Mouse (Mus musculus) neural tube, embryonic 13.5 days (tissue): ENCODE measurements around the gene Fzr1. TPM values are rescaled to one million over a fixed set of nuclear protein-coding genes. Genes with fewer than 3 reads are reported as not detected.

Experiments
- ATAC-seq: fragments of 200-750 bp; cut with Nextera tagmentation; 2 replicates; pipeline ENCODE4 v1.8.0; 2017; ENCODE audit warnings: low read depth, mild to moderate bottlenecking, moderate TSS enrichment, moderate library complexity
- H3K27ac ChIP-seq: fragments of 300-500 bp; sonication (generic); replicated peaks from 2 replicates; pipeline ENCODE4 v1.5.1; 2015; ENCODE audit warnings: moderate library complexity, mild to moderate bottlenecking, inconsistent platforms
- H3K27me3 ChIP-seq: fragments of 300-500 bp; sonication (generic); 2 replicates; pipeline ENCODE4 v1.6.1; 2015; ENCODE audit warnings: mild to moderate bottlenecking, inconsistent platforms
- H3K36me3 ChIP-seq: fragments of 300-500 bp; sonication (generic); 2 replicates; pipeline ENCODE4 v1.6.1; 2015; ENCODE audit warnings: mild to moderate bottlenecking, inconsistent platforms
- H3K4me1 ChIP-seq: fragments of 300-500 bp; sonication (generic); replicated peaks from 2 replicates; pipeline ENCODE4 v1.6.1; 2015; ENCODE audit warnings: inconsistent platforms
- H3K4me2 ChIP-seq: fragments of 300-500 bp; sonication (generic); 2 replicates; pipeline ENCODE4 v1.6.1; 2015; ENCODE audit warnings: inconsistent platforms, mild to moderate bottlenecking, moderate library complexity
- H3K4me3 ChIP-seq: fragments of 300-500 bp; sonication (generic); 2 replicates; pipeline ENCODE4 v1.5.1; 2015; ENCODE audit warnings: mild to moderate bottlenecking, inconsistent platforms
- H3K9ac ChIP-seq: fragments of 300-500 bp; sonication (generic); 2 replicates; pipeline ENCODE4 v1.6.1; 2015; ENCODE audit warnings: moderate library complexity, mild to moderate bottlenecking, inconsistent platforms
- H3K9me3 ChIP-seq: fragments of 300-500 bp; sonication (generic); 2 replicates; pipeline ENCODE4 v1.6.1; 2016; ENCODE audit warnings: inconsistent platforms
- WGBS: fragments of 180-500 bp; shearing (Covaris S2); methylation state at CpG from one replicate; pipeline ENCODE4 v1.1.7; 2015; 5-methylcytosine and 5-hydroxymethylcytosine counted together
- polyA plus RNA-seq: library from polyadenylated mRNA; unstranded; fragments of >200 nt; fragmentation: Nextera tagmentation; extraction: Ambion mirVana; gene quantifications from 2 replicates; pipeline ENCODE4 v1.2.1, GENCODE M21; 2015

The Fzr1 gene
- polyA plus RNA-seq, 1 experiment from 2014 or later, result 112 TPM

GRCm38 (mm10) chr10:81406504-81407440 is 28.5 kb upstream of the Fzr1 start:
- 21% methylated on average over 24 of the region's 24 CpGs for WGBS
- Histone ChIP-seq H3K27me3 (peaks cover 22% of the 10 kb centered on the region), H3K9me3 (no peaks in the 10 kb centered on the region), H3K4me1 (peaks cover 87% of the 10 kb centered on the region), H3K27ac (peak overlapping the region; percentile 67), H3K4me3 (peak overlapping the region; percentile 27), H3K36me3 (peaks cover 42% of the 10 kb centered on the region), H3K4me2 (peak overlapping the region; percentile 49), H3K9ac (peak overlapping the region; percentile 61)
- no peak for ATAC-seq

GRCm38 (mm10) chr10:81405588-81406201 is 27.4 kb upstream of the Fzr1 start:
- Histone ChIP-seq H3K27me3 (peaks cover 22% of the 10 kb centered on the region), H3K36me3 (peaks cover 43% of the 10 kb centered on the region), H3K4me1 (peaks cover 87% of the 10 kb centered on the region), H3K9me3 (no peaks in the 10 kb centered on the region), H3K27ac (peak overlapping the region; percentile 67; the same call in 1 of the 2 replicates), H3K4me2 (peak overlapping the region; percentile 49; the same call in 1 of the 2 replicates), H3K9ac (no peak overlapping the region), H3K4me3 (no peak overlapping the region)
- ATAC-seq, result no peak
- 42% methylated on average over 13 of the region's 13 CpGs for WGBS

- H3K9ac ChIP-seq, result 0 out of 2 replicates have a peak overlapping the region, but pooled peaks have one; percentile 26
- peaks cover 24% of the 10 kb centered on the region for H3K27me3 ChIP-seq
- 54% methylated on average over 17 of the region's 18 CpGs for WGBS
- no peak overlapping the region for H3K4me2 ChIP-seq
- no peak overlapping the region for H3K4me3 ChIP-seq
- peaks cover 87% of the 10 kb centered on the region for H3K4me1 ChIP-seq
- no peak overlapping the region; the same call in 1 of the 2 replicates for H3K27ac ChIP-seq
- H3K9me3 ChIP-seq, result no peaks in the 10 kb centered on the region
- ATAC-seq, result no peak
- peaks cover 53% of the 10 kb centered on the region for H3K36me3 ChIP-seq
These were observed 26.4 kb upstream of the Fzr1 start for GRCm38 (mm10) chr10:81404720-81405119.

- Histone ChIP-seq H3K4me2 (no peak overlapping the region), H3K9me3 (no peaks in the 10 kb centered on the region), H3K27ac (peak overlapping the region; percentile 95; the same call in 1 of the 2 replicates), H3K4me3 (no peak overlapping the region), H3K4me1 (peaks cover 86% of the 10 kb centered on the region), H3K9ac (no peak overlapping the region), H3K36me3 (peaks cover 59% of the 10 kb centered on the region), H3K27me3 (peaks cover 25% of the 10 kb centered on the region)
- ATAC-seq, result no peak
- WGBS, result 15% methylated on average over 9 of the region's 9 CpGs
These were observed 25.8 kb upstream of the Fzr1 start for GRCm38 (mm10) chr10:81404082-81404481.

- Histone ChIP-seq H3K9me3 (no peaks in the 10 kb centered on the region), H3K4me3 (no peak overlapping the region), H3K4me2 (no peak overlapping the region), H3K36me3 (peaks cover 59% of the 10 kb centered on the region), H3K4me1 (peaks cover 81% of the 10 kb centered on the region), H3K9ac (peak overlapping the region; percentile 55), H3K27ac (peak overlapping the region; percentile 95), H3K27me3 (peaks cover 24% of the 10 kb centered on the region)
- no peak for ATAC-seq
- WGBS, result 31% methylated on average over 10 of the region's 10 CpGs
These were observed 25.2 kb upstream of the Fzr1 start for GRCm38 (mm10) chr10:81403511-81403910.

GRCm38 (mm10) chr10:81402227-81402765 is 24.0 kb upstream of the Fzr1 start:
- H3K4me2 ChIP-seq, result peak overlapping the region; percentile 39
- peak overlapping the region; percentile 55 for H3K9ac ChIP-seq
- H3K4me3 ChIP-seq, result no peak overlapping the region; the same call in 1 of the 2 replicates
- 15% methylated on average over 7 of the region's 7 CpGs for WGBS
- H3K36me3 ChIP-seq, result peaks cover 58% of the 10 kb centered on the region
- H3K27me3 ChIP-seq, result peaks cover 13% of the 10 kb centered on the region
- ATAC-seq, result no peak; the same call in 1 of the 2 replicates
- H3K27ac ChIP-seq, result peak overlapping the region; percentile 95
- peaks cover 72% of the 10 kb centered on the region for H3K4me1 ChIP-seq
- H3K9me3 ChIP-seq, result no peaks in the 10 kb centered on the region

GRCm38 (mm10) chr10:81401521-81402226 is 23.4 kb upstream of the Fzr1 start:
- WGBS, result 4% methylated on average over 18 of the region's 18 CpGs
- no peak overlapping the region; the same call in 1 of the 2 replicates for H3K4me3 ChIP-seq
- H3K9me3 ChIP-seq, result no peaks in the 10 kb centered on the region
- peaks cover 71% of the 10 kb centered on the region for H3K4me1 ChIP-seq
- peak overlapping the region; percentile 95 for H3K27ac ChIP-seq
- peak overlapping the region; percentile 55 for H3K9ac ChIP-seq
- peak overlapping the region; percentile 39 for H3K4me2 ChIP-seq
- peak; percentile 68 for ATAC-seq
- H3K27me3 ChIP-seq, result peaks cover 7% of the 10 kb centered on the region
- H3K36me3 ChIP-seq, result peaks cover 52% of the 10 kb centered on the region

GRCm38 (mm10) chr10:81401205-81401520 is 22.8 kb upstream of the Fzr1 start:
- ATAC-seq, result 0 out of 2 replicates have a peak, but pooled peaks have one; percentile 0
- H3K4me1 ChIP-seq, result peaks cover 71% of the 10 kb centered on the region
- no peak overlapping the region for H3K4me3 ChIP-seq
- H3K9ac ChIP-seq, result no peak overlapping the region
- WGBS, result 23% methylated on average over 10 of the region's 10 CpGs
- H3K36me3 ChIP-seq, result peaks cover 47% of the 10 kb centered on the region
- H3K27me3 ChIP-seq, result 0 out of 2 replicates have a peak, but pooled peaks cover 3% of the 10 kb centered on the region
- no peaks in the 10 kb centered on the region for H3K9me3 ChIP-seq
- peak overlapping the region; percentile 39 for H3K4me2 ChIP-seq
- peak overlapping the region; percentile 95 for H3K27ac ChIP-seq

GRCm38 (mm10) chr10:81400371-81401204 is 22.3 kb upstream of the Fzr1 start:
- Histone ChIP-seq H3K9me3 (no peaks in the 10 kb centered on the region), H3K4me2 (peak overlapping the region; percentile 33), H3K4me3 (no peak overlapping the region), H3K4me1 (peaks cover 70% of the 10 kb centered on the region), H3K27ac (peak overlapping the region; percentile 95), H3K9ac (peak overlapping the region; percentile 50), H3K27me3 (0 out of 2 replicates have a peak, but pooled peaks cover 3% of the 10 kb centered on the region), H3K36me3 (peaks cover 41% of the 10 kb centered on the region)
- ATAC-seq, result no peak
- 32% methylated on average over 22 of the region's 22 CpGs for WGBS

- peaks cover 70% of the 10 kb centered on the region for H3K4me1 ChIP-seq
- ATAC-seq, result no peak
- H3K4me2 ChIP-seq, result peak overlapping the region; percentile 33
- peak overlapping the region; percentile 95; the same call in 1 of the 2 replicates for H3K27ac ChIP-seq
- no peaks in the 10 kb centered on the region for H3K9me3 ChIP-seq
- 0 out of 2 replicates have a peak overlapping the region, but pooled peaks have one; percentile 4 for H3K4me3 ChIP-seq
- H3K9ac ChIP-seq, result peak overlapping the region; percentile 50; the same call in 1 of the 2 replicates
- H3K36me3 ChIP-seq, result peaks cover 36% of the 10 kb centered on the region
- WGBS, result 76% methylated on average over 18 of the region's 18 CpGs
- H3K27me3 ChIP-seq, result 0 out of 2 replicates have a peak, but pooled peaks cover 3% of the 10 kb centered on the region
These were observed 21.5 kb upstream of the Fzr1 start for GRCm38 (mm10) chr10:81399798-81400308.
